Mouse (Mus musculus) right cerebral cortex, postnatal 10 days (tissue): Measurements from ENCODE around the gene Samd4.

Experiments used
- DNase-seq, 2 experiments: peaks; one replicate each; pipeline ENCODE4 v3.0.0; 2021; ENCODE audit warnings: low spot score in 2 of 2

The Samd4 gene

GRCm38 (mm10) chr14:47066901-47067300, 184.2 kb downstream of the Samd4 start:
- no peak for DNase-seq

- no peak for DNase-seq
Measured at GRCm38 (mm10) chr14:47074045-47074666, 191.5 kb downstream of the Samd4 start.

- no peak for DNase-seq
Measured at GRCm38 (mm10) chr14:47075010-47075677, 192.5 kb downstream of the Samd4 start.

GRCm38 (mm10) chr14:47075856-47076255, 193.2 kb downstream of the Samd4 start:
- DNase-seq = no peak

GRCm38 (mm10) chr14:47076956-47077575, 194.4 kb downstream of the Samd4 start:
- DNase-seq = no peak

GRCm38 (mm10) chr14:47077576-47077970, 194.9 kb downstream of the Samd4 start:
- no peak for DNase-seq

GRCm38 (mm10) chr14:47079911-47080310, 197.3 kb downstream of the Samd4 start:
- DNase-seq = no peak

GRCm38 (mm10) chr14:47083311-47083710, 200.7 kb downstream of the Samd4 start:
- no peak for DNase-seq

- no peak for DNase-seq
Measured at GRCm38 (mm10) chr14:47083838-47084237, 201.2 kb downstream of the Samd4 start.

- no peak for DNase-seq
Measured at GRCm38 (mm10) chr14:47084686-47085085, 202.0 kb downstream of the Samd4 start.

GRCm38 (mm10) chr14:47086123-47086522, 203.5 kb downstream of the Samd4 start:
- DNase-seq = no peak

- DNase-seq = peak; percentile 71 to 82
Measured at GRCm38 (mm10) chr14:47086743-47087142, 204.1 kb downstream of the Samd4 start.

GRCm38 (mm10) chr14:47087182-47087581, 204.5 kb downstream of the Samd4 start:
- peak; percentile 65 to 85 for DNase-seq

- DNase-seq = no peak
Measured at GRCm38 (mm10) chr14:47087669-47088250, 205.1 kb downstream of the Samd4 start.

GRCm38 (mm10) chr14:47088339-47088738, 205.7 kb downstream of the Samd4 start:
- no peak for DNase-seq

GRCm38 (mm10) chr14:47089153-47089552, 206.5 kb downstream of the Samd4 start:
- DNase-seq = no peak

- no peak for DNase-seq
Measured at GRCm38 (mm10) chr14:47091908-47092307, 209.3 kb downstream of the Samd4 start.

- DNase-seq = peak; percentile 79 to 87
Measured at GRCm38 (mm10) chr14:47093355-47093792, 210.7 kb downstream of the Samd4 start.

GRCm38 (mm10) chr14:47095036-47095435, 212.4 kb downstream of the Samd4 start:
- no peak for DNase-seq

GRCm38 (mm10) chr14:47096357-47096756, 213.7 kb downstream of the Samd4 start:
- DNase-seq = no peak

GRCm38 (mm10) chr14:47104246-47105173, 221.9 kb downstream of the Samd4 start:
- no peak for DNase-seq

- DNase-seq = no peak
Measured at GRCm38 (mm10) chr14:47105174-47105557, 222.5 kb downstream of the Samd4 start.
